Mouse (Mus musculus): ENCODE data around the gene Ankrd35.

DNA sequence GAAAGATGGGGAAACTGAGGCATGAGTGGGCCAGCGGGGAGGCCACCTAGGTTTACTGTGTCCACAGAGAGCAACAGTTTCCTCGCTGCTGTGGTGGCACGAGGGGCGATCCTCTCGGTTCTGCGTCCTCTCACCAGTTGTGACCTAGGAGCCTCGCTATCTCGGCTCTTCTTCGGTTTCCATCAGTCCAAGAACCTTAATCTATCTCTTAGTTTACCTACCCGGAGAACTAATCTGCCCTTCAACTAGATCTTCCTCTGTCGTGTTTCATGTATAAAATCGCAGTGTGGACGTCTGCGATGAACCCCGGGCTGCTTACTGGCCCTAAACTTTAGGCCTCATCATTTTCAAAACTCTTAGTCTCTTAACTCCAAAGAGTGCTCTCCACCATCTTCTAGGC, 34.0 kb upstream of the Ankrd35 start:
- TF ChIP-seq POLR2A (IDR thresholded peaks at IDR 0.05; ENCODE audit: borderline replicate concordance, extremely low read depth, low read depth, low read length), result no peak
- no peak for TF ChIP-seq CTCF (IDR thresholded peaks at IDR 0.05; ENCODE audit: insufficient read depth, low read length)
